Mouse (Mus musculus) activated CD4-positive, CD25-positive, alpha-beta regulatory T cell, adult 4 months (primary cell): Measurements from ENCODE around the gene Lap3. TPM values are rescaled to one million over a fixed set of nuclear protein-coding genes. Genes with fewer than 3 reads are reported as not detected.
A peak's percentile ranks its signal among the peaks of the same experiment; 100 is the strongest.

ENCODE experiments used
- ATAC-seq: one replicate; pipeline ENCODE4 v1.8.0; 2017
- polyA plus RNA-seq, 2 experiments: library from polyadenylated mRNA; unstranded; fragments of 100-300 nt; shearing (Covaris generic); gene quantifications; one replicate each; pipeline ENCODE4 v1.2.1; 2017

Gene Lap3
- polyA plus RNA-seq, result 10 to 100 TPM; 23.0 to 29.5 TPM

DNA sequence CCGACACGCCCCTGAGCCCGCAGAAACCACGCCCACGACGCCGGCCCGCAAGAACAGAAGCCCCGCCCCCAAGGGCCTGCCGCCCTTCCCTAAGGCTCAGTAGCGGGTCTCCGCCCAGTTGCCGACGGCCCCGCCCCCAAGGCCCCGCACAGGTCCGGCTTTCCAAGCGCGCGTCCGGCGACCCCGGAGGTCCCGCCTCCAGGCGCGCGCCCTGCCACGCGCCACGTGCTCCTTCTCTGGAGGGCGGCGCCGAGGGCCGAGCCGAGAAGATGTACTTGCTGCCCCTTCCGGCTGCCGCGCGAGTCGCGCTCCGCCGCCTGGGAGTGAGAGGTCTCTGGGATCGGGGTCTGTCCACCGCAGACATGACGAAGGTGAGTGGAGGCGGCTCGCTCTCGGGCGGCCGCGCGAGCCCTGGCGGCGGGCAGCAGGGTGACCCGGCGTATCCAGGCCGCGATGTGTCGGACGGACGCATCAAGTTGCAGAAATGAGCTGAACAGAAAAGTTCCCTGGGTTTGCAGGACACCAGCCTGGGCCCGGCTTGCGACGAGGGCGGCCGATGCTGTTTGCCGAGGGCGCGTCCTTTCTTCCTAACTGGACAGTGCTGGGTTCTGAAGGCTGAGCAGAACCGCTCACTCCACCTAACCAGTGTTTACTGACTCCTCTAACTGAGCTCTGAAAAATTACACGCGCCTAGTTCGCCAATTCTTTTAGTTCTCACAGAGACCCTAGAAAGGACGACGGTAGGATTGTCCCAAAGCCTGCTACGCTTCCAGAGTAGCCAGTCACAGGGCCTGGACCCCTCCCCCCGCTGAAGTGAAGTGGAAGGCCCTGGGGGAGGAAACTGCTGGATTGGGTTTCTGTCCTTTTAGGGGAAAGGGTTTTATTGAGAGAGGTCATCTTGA is at the start of gene Lap3:
Lap3 (plus strand) TSS at position 184 of the 902 bp plus-strand sequence.
- peak; percentile 91 for ATAC-seq

DNA sequence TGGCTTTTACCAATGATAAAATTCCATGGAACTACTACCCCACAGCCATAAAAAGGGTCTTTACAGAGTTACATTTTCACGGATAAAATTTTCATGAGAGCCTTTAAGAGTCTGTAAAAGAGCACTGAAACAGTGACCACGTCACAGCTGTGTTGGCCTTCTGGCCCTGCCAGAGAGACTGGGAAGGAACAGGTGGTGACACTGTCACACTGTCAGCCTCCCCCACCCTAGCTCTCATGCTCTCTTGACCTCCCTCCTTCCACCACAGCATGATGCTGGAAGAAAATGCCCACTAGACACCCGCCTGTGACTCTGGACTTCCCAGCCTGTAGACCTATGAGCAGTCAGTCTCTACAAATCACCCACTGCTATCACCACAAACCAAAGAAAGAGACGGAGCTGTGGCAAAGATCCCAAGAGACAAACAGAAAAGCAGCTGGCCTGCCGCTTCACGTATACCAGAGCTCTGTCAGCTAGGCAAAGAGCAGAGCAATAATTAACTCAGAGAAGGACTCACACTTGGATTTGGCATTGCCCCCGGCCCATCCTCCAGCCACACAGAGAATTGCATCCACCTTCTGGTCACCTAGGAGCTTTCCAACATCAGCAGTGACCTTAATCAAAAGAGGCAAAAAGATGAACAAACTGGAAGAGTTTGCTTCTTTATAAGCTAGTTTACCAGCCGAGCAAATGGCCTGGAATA is 48.9 kb upstream of the Lap3 start:
- no peak for ATAC-seq

DNA sequence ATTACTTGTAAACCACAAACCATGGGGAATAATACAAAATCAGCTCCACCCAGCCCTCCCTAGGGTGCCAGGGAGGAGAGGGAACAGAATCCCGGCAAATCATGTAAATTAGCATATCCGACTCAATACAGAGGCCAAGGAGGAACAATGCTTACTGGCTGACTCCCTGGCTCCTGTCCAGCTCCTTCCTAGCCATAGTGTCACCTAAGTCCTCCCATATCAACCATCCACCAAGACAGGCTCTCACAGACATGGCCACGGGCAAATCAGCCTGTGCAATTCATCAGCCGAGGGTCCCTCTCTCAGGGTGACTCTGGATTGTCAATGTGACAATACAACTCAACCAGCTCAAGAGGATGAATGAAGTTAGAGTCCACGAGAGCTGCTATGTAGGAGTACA is 44.5 kb upstream of the Lap3 start:
- no peak for ATAC-seq

DNA sequence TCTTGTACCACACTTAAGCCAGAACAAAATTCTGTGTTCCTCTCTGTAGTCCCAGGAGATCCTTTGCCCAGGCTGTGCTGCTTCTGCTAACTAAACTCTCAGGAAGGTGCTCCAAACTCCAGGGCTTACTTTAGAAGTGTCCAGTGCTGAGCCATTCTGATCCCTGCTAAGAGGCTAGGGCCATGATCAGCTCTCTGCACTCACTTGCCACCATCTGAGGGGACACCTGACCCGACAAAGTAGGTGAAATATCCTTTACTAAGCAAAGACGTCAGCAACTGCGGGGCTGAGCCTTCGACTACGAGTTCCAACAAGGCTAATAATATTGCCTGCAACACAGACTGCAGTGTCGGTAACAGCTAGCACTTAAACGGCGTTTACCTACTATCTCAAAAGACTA is 44.0 kb upstream of the Lap3 start:
- no peak for ATAC-seq

DNA sequence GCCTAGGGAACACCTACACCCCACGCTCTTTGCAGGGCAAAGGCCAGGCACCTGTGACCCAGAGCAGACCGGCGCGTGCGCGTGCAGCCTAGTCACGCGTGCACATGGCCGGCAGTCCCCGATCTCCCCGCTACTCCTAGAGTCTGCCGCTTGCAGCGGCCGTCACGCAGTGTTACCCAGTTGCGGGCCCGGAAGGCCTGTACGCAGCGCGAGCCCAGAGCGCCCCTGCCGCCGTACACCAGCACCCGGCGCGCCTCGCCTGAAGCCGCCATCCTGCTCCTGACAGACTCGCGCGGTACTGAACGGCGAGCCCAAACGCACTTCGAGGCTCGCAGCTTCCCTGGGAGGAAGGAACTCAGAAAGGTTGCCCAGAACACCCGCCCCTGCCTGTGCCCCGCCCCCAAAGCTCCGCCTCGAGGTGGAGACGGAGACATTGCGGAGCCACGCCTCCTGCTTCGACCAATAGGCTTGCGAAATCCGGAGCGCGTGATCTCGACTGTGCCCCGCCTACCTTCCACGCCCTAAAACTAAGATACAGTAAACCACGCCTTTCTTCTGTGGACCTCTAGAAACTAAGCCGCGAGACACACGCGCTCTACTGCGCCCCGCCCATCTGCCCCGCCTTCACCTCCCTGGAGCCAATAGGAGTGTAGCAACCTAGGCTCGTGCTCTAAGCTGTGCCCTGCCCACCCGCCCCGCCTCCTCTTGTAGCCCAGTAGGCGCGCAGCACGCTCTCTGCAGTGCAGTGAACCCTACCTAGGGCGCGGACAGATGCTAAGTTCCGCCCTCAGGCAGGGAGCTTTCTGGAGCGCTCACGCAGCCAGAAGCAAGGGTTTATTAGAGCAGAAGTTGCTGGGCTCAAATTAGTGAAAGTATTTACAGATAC is 43.1 kb upstream of the Lap3 start, which contains the start of gene Qdpr:
Qdpr (minus strand) TSS at position 406 of the 886 bp plus-strand sequence.
- ATAC-seq, result peak; percentile 92

DNA sequence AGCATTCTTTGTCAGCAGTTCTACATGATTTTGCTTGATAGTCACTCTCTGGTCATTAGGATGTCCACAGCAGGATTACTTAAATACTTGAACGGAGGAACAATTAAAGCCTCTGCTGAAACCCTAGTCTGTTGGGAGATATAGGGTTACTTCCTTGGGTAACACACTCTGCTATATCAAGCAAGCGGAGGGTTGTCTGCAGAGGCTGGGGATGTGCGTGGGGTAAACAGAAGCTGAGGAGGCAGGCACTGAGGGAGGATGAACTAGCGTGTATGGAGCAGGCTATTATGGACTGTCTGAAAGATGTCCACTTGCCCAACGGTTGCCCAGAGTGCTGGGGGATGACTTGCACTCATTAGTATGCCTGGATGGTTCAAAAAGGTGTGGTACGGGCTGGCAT is 39.7 kb upstream of the Lap3 start, which contains the start of gene Clrn2:
Clrn2 (plus strand) TSS at position 301 of the 400 bp plus-strand sequence.
- ATAC-seq, result no peak

DNA sequence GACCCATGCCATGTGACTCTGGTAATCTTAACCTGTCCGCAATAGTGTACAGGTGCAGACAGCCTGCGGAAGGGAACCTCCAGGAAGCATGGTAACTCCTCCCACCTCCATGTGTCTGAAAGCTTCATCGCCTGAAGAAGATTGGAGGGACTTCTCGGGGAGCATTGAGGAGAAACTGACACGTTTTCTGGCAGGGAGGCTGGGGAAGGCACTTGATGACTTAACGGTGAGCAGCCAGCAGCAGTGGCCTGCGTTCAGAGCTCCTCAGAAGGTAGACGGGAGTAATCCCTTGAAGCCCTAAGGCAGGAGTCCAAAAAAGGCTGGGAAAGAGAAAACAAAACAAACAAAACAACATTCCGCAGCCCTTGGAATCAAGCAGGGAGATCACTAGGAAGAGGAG is 38.7 kb upstream of the Lap3 start:
- ATAC-seq, result no peak

DNA sequence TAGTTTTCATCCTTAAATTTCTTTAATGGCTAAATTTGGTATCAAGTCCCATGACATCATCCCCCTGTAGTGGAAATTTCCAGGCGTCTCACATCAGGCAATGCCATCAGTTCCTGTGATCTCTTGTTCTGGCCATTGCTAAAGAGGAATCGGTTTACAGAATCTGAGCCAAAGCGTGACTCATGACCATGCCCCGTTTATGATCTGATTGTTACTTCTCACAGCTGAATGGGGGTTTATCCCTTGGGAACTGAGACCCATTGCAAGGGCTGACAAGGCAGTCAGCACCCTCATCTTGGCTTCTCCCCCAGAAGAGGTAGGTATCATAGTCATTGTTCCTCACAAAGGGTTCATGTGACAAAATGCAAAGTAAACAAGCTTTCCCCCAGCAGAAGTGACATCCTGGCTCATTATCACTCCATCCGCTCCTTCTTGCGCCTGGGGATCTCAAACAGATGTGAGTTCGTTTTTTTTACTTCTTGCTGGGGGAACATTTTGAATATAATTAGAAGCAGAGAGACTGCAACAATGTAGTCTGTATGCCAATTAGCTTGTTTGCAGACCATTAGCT is 20.2 kb upstream of the Lap3 start:
- ATAC-seq, result no peak

DNA sequence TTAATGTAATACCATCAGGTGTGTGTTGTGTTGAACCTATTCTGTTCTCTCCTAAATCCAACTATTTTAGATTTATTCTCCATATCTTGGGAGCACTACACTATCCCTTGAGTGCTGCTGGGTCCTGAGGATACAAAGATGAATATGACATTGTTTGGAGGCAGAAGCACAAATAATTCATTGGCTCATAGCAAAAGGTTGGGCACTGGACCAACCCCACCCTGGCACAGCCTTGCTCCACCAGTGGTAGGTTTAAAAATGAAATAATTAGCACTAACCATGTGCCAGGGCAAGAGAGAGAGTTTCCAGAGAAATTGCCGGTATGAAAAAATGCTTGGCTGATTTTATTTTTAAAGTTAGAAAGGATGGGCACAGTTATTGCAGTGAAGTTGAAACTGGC is 19.7 kb upstream of the Lap3 start:
- ATAC-seq, result no peak

DNA sequence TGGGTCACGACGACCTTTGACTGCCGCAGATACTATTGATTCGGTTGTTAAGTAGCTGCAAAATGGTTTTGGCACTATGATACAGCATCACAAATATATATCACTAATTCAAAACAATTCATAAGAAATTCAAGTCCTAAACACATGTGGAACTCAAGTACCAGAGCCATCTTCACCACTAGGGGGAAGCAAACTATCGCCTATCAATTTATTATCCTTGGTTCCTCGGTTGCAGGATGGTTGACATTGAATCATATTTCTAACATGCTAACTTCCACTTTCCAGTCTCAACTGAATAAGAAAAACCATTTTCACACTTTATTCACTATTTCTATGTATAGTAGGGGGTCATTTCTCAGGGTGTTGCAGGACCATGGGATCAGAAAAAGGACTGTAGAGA is 19.0 kb upstream of the Lap3 start:
- ATAC-seq, result peak; percentile 57

DNA sequence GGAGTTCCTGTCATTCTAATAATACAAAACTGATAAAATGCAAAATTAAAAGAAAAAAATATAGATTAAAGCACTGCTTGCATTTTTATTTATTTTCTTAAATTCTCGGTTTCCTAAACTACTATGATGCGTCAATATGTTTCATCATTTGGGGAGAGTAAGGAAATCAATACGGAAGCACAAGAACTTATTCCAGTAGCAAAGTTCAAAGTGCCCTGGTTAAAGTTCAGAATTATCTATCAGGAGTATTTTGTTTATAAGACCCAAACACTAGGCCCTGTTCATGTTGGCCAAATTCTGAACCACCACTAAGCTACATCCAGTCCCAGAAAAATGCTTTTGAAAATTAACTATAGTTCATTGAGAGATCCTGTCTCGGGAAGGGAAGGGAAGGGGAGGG is 18.4 kb upstream of the Lap3 start:
- ATAC-seq, result no peak

DNA sequence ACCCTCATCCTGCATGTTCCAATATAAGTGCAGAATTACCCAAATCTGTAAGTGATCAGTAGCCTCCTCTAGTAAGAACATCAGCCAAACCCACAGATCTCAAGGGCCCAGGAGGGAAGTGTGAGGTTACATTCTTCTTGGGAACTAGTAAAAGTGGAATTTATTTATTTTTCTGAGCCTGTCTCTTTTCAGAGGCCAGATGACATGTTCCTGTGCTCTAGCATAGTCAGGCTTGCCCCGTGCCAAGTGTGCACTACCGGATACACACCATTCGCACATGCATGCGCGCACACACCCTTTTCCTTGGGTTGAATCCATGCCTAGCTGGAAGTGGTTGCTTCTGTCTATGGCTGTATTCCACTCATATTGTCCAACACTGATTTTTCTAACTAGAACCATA is 17.4 kb upstream of the Lap3 start:
- no peak for ATAC-seq

DNA sequence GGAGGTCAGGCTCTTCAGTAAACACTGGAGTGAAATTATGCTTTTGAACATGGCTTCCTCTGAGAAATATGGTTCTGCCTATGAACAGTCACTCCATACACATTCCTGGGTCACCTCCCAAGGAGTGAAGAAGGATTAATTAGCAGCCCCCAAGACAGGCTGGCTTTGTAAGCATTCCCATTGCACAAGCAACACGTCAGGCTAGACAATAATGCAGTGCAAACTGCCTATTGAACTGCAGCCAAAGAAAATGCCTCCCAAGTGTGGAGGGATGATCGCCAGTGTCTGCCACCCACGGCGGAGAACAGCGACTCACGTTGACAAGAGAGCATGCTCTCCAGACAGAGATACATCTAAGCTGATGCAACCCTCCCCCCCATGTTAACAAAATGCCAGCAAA is 16.9 kb upstream of the Lap3 start:
- ATAC-seq, result no peak

DNA sequence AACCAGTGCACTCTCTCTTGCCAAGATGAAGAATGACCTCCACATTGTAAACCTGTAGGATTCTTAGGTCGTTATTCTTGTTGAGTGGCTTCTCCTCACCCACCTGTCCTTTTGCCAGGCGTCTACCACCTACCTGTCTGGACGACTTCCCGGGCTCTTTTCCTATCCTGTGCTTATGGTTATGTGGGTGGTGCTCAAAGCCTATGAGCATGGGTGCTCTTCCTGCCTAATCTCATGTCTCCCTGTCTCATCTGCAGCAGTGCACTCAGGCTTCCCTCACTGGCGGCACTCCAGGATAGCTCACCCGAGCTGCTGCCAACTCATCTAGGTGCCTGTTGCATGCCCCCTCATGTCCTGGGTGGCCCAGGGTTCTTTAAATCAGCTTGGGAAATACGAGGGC is 15.6 kb upstream of the Lap3 start:
- no peak for ATAC-seq

DNA sequence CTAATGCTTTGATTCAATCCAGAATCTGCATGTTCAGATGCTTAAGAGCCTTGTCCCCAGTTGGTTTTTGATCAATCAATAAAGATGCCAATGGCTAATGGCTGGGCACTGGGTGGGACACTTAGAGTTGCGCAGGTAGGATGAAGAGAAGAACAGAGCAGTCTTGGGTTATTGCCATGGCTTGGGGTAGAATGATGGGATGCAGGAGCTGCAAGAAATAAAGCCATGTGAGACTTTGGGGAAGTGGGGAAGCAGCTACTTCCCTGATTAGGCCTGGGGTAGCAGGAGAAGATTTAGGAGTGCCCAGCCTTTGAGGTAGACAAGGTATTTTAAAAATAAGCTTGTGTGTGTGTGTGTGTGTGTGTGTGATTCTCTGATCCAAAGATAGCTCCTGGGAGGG is 13.1 kb upstream of the Lap3 start:
- ATAC-seq, result no peak

DNA sequence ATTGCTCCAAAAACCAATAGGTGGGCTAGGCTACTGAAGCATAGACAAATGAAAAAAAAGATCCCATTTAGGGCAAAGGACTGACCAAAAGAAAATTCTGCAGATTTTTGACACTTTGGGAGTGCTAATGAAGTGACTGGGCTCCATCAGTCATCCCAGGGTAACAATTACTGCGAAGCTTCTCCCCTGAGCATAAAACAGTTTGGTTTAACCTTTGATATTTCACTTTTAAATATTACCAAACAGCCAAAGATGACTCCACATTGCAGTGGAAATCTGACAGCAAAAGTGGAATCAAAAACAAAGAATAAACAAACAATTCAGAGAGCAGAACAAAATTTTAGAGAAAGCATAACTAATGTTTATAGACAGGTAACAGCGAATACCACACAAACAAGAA is 12.0 kb upstream of the Lap3 start:
- ATAC-seq, result no peak

DNA sequence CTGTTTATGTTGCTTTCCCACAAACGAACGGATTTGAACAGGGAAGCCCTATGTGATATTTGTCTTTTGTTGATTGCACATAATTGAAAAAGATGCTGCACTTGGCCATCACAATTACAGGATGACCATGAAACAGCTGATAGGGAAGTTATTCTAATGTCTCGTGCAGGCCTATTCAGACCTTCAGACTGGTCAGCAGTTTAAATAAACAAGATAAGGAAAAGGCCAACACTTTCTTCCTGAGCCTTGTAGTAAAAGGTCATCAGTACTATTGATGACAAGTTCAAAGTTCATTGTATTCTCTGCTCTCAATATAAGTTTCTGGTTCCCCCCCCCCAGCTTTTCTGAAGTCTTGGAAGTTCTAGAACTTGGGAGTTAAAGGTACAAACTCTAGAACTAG is 10.6 kb upstream of the Lap3 start:
- no peak for ATAC-seq

DNA sequence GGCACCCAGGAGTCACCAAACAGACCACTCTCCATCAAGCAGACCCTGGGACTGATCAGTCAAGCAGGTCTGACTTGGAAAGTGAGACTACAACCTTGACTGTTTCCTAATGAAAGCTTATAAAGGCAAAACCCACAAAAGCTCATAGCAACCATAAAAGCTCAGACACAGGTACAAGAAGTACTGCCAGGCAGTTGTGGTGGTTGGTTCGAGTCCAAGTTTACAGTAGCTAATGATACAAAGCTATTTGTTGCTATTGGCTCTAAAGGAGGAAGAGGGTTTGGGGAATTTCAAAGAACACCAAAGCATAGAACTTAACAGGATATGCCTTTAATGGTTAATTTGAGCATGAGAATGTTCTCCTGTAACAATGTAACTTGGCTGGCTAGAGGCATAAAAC is 9.5 kb upstream of the Lap3 start:
- no peak for ATAC-seq

DNA sequence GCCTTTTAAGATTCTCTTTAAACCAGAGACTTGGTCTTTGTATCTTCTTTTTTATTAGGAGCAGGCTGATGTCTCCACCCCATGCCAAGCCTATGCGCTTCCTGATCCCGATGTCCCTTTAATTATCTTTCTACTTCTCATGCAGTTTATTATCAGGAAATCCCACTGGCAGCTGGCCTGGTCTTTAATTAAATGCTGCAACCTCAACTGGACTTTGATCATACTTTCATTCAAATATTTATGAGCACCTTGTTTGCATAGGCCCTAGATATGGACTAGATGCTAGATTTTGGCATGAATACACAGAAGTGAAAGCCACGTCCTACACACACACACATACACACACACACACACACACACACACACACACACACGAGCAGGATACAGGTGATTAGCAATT is 1.4 kb upstream of the Lap3 start:
- ATAC-seq, result no peak

DNA sequence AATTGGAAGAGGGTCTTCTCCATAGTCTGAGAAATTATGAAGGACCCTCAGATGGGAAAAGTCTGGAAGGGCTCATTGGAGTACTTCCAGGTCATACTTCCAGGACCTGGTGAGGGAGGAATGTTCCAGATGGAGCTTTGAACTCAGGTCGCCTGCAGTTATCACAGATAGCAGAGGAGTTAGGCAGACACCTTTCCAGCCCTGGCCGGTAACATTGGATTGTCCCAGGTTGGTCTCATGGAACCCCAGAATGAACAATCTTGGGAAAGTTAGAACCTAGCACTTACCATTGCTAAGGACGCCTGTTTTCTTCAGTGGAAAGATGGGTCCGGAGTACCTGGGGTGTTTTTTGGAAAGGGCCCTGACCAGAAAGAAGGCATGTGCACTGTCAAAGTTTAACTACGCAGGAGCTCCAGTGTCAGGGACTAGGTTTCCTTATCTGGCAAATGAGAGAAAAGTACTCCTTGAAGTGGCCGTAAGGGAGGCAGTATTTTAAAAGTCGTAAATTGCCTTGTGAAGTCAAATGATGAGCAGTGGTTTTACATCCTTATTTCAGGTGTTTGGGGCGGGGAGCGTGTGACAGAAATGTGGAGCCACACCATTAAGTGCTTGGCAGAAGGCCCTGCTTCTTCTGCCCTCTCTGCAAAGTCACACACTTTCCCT is 1.1 kb downstream of the Lap3 start:
- ATAC-seq, result no peak

DNA sequence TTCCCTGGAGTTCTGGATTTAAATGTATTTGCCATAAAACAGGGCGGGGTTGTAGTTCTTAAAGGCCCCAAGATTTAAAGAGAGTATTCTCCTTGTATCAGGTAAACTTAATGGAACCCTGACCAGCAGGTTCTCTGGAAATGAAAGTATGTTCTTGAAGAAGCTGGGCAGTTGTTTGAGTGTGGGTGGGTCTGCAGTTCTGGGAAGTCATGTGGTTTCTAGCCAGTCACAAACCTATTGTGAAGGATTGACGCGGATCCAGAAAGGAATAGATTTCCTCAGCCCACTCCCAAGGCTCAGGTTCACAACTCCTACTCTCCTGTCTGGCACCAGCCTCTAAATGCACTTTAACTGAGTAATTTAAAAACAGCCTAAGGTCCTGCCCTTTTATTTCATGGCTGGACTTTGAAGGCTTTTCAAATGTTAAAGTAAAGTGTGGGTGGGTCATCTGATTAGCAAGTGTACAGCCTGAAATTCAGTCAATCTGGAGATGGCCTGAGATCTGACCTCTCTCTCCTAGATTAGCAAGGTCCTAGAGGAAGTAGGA is 2.3 kb downstream of the Lap3 start:
- no peak for ATAC-seq

DNA sequence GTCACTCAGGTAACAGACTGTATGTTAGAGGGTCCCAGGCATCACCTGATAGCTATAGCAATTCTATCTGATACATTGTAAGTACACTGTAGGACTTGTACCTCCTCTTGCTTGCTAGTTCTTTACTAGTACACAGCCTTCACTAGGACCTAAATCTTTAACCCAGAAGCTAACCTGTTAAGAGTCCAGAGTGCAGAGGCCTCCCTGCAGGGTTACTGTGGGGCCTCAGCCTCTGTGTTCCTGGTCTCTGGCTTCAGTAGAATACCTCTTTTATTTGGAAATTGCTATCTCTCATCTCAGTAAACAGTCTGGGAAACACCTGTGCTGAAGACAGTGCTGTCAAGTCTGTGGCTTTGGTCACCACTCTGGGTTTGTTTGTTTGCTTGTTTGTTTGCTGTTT is 2.9 kb downstream of the Lap3 start:
- no peak for ATAC-seq
